Mouse (Mus musculus) bone marrow, adult 2 months (tissue): ENCODE results near the gene Prss22. TPM values are rescaled to one million over a fixed set of nuclear protein-coding genes. Genes with fewer than 3 reads are reported as not detected.
"Not testable (repeated sequence)": the region's sequence is repeated elsewhere in the genome, so short reads cannot be mapped to it uniquely, and the experiment has no call there.

Source experiments
- H3K27ac ChIP-seq: fragments of 200-500 bp; 2 replicates; pipeline ENCODE4 v1.5.1; 2012; ENCODE audit warnings: low read depth, mild to moderate bottlenecking, control low read depth, inconsistent platforms, low read length; ENCODE audit not compliant: control insufficient read depth, poor library complexity, insufficient read depth
- H3K4me1 ChIP-seq: fragments of 200-500 bp; 2 replicates; pipeline ENCODE4 v1.6.1; 2011; ENCODE audit warnings: low read length; ENCODE audit not compliant: control insufficient read depth, insufficient read depth
- H3K4me3 ChIP-seq: fragments of 200-500 bp; replicated peaks from 2 replicates; pipeline ENCODE3; 2011; ENCODE audit warnings: mild to moderate bottlenecking, low read depth, low read length, control low read depth; ENCODE audit not compliant: control insufficient read depth
- CTCF ChIP-seq: fragments of 200-500 bp; IDR thresholded peaks from 2 replicates; pipeline ENCODE4 v1.5.1; 2011; ENCODE audit warnings: low read length, control low read depth; ENCODE audit not compliant: control insufficient read depth, insufficient read depth
- POLR2A ChIP-seq: fragments of 200-500 bp; IDR thresholded peaks from 2 replicates; pipeline ENCODE4 v1.6.1; 2011; ENCODE audit warnings: low read depth, mild to moderate bottlenecking, control low read depth, low read length, borderline replicate concordance; ENCODE audit not compliant: control insufficient read depth
- WGBS: fragments of 180-500 bp; shearing (Covaris S2); methylation state at CpG from one replicate; pipeline ENCODE4 v1.1.7; 2018; 5-methylcytosine and 5-hydroxymethylcytosine counted together
- polyA plus RNA-seq: library from polyadenylated mRNA; stranded (reverse); fragments of >200 nt; gene quantifications from 2 replicates; pipeline ENCODE4 v1.2.4, GENCODE M21; 2011; ENCODE audit warnings: low replicate concordance; ENCODE audit not compliant: missing spikeins, insufficient read depth, insufficient read length

Prss22 gene
- polyA plus RNA-seq, 1 experiment: not detected

DNA sequence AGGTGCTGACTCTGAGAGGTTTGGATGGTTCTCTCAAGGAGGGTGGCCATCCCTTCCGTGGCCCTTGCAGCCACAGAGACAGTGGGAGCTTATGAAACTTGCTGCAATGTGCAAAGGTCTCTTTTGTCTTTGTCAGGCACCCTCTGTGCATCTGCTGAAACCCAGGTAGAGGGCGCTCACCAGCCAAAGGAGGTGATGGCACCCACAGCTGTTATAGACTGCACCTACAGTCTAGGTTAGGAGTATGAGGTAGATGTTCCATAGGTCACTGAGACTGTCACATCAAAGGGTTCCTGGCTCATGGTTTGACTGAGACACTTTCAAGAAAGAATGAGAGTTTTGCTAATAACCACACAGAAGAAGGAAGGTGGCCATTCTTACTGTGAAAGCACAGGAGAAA, 29.1 kb downstream of the Prss22 start:
- no peaks in the 10 kb centered on the region; the same call in 1 of the 2 replicates for H3K4me1 ChIP-seq
- no peak overlapping the region for H3K4me3 ChIP-seq
- no peak overlapping the region for H3K27ac ChIP-seq
- TF ChIP-seq POLR2A (no peak), CTCF (peak; percentile 11; the same call in 1 of the 2 replicates)
- 48% methylated on average over 2 of the region's 2 CpGs for WGBS

DNA sequence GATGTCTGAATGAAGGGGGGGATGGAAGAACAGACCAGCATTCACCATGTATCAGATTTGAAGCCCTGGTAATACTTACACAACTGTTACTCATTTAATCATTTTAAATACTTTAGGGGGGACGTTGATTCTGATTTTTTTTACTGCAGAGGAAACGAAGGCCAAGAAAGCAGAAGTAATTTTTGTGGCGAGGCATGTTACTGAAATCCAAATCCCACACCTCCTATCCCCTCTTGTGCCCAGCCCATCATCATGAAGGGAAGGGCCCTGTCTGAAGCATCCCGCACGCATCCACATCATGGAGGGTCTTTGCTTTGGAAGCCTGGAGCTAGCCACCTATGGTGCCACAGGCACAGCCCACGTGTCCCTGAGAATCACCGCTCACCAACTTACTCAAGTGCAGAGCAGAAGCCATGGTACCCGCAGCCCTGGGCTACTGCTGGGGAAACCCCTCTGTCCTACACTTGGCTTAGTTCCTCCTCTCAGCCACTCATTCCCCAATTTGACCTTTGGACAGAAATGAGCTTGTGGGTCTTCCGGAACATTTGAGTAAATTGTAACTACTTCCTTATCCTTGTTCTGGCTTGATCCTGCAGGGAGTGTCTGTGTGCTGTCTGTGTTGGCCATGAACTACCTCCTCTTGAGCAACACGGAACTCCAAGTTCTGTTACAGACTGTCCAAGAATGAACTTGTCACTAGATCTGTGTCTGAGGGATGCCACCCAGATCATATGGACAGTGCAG, 31.1 kb downstream of the Prss22 start:
- Histone ChIP-seq H3K27ac (no peak overlapping the region), H3K4me3 (no peak overlapping the region)

DNA sequence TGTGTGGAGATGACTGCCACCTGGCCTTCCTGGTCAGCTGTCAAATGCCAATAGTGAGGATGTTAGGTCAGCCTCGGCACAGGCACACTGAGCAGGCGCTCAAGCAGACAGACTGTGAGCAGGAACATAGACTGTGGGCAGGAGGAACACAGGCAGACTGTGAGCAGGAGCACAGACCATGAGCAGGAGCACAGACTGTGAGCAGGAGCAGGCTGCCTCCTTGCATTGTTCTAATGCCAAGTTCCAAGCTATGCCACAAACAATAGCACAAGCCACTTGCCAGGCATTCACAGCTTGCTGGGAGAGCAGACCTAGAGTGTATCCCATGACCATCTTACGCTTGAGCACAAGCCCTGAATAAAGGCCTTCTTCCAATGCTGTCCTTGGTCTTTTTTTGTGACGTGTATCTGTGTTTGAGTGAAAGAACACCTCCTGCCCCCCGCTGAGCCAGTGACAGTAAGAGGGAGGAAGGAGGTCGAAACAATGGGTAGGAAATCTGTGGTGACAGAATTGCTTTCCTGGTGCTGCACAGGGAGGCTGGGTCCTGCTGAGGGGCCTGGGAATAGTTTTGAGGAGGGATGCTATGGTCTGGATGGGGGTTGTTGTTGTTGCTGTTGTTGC, 32.0 kb downstream of the Prss22 start:
- H3K4me3 ChIP-seq: no peak overlapping the region
- 46% methylated on average over 6 of the region's 6 CpGs for WGBS
- no peak for TF ChIP-seq POLR2A
- H3K4me1 ChIP-seq: no peaks in the 10 kb centered on the region; the same call in 1 of the 2 replicates
- H3K27ac ChIP-seq: no peak overlapping the region

More for the DNA sequence above, 31.1 kb downstream of the Prss22 start:
- no peaks in the 10 kb centered on the region; the same call in 1 of the 2 replicates for H3K4me1 ChIP-seq
- no peak for TF ChIP-seq POLR2A
- no peak for TF ChIP-seq CTCF
- WGBS: 10% methylated on average over 10 of the region's 10 CpGs

DNA sequence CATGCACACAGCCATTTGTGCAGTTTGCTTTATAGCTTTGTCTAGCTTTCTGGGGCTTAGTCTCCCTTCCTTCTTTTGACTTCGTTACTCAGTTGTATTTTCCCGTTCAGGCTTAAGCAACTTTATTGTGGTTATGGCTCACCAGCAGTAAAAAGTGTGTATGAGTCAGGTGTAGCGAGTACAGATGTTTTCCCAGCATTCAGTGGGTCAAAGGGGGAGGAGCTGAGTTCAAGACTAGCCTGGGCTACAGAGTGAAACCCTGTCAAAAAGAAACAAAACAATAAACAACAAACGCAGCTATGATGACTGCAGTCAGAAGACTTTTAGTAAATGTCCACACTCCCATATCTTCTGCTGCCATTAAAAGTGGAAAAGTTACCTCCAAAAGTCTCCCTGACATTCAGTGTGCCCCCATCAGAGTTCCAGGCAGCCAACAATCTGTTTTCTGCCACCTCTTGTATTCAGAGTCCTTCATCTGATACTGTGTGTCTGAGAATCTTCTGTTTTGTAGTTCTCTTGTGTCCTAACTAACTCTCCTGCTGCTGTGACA, 36.3 kb downstream of the Prss22 start:
- H3K4me1 ChIP-seq: no peaks in the 10 kb centered on the region; the same call in 1 of the 2 replicates
- TF ChIP-seq POLR2A (no peak), CTCF (no peak)
- H3K4me3 ChIP-seq: no peak overlapping the region
- 38% methylated on average over 4 of the region's 4 CpGs for WGBS
- no peak overlapping the region for H3K27ac ChIP-seq

DNA sequence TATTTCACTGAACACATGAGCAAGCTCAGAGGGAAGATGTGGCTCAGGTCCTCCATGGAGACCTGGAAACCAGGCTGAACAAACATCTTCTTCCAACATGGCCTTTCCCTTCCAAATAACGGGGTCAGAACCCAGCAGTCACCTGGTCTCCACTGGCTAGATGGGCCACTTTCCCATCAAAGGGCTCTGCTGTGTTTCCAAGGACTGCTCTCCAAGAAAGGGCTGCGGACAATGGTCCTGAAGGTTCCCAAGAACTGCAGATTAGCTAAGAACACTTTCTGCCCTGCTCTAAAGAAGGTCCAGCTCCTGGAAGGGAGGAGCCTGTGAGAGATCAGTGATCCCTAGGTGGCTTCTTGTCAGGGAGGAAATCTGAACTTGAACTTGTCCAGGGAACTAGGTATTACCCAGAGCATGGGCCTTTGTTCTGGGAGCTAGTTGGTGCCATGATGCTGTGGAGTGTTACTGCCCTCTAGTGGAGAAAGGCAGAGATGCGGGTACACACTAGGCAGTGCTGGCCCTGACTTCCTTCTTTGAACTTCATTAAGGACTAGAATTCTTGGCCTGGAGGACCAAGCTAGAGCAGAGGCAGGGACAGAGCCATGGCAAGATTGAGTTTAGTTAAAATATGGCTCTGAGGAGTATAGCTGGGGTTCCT, 37.7 kb downstream of the Prss22 start:
- Histone ChIP-seq H3K4me3 (no peak overlapping the region), H3K27ac (no peak overlapping the region), H3K4me1 (no peaks in the 10 kb centered on the region)
- TF ChIP-seq CTCF (peak; percentile 99), POLR2A (no peak)
- 37% methylated on average over 3 of the region's 3 CpGs for WGBS

DNA sequence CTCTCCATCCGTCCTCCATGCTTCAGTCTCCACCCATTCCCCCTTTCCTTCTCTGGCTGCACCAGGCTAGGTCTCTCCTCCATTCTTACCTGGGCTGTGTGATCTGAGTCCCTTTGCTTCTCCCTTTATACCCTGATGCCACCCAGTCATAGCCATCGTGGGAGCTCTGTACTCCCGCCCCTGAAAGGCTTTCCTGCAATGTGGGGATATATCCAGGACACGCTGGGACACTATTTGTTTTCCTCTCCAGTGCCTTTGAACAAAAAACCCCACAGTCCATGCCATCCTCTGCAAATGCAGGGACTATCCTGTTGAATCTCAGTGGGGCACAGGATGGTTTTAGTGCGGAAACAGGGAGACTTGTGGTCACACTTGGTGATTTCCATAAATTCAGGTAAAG, 42.7 kb downstream of the Prss22 start, which contains the start of gene Sbpl:
Gene Sbpl, minus strand, starts transcription at position 101 of the 400 bp plus-strand sequence.
- H3K27ac ChIP-seq: no peak within 1 kb of the TSS
- TF ChIP-seq POLR2A: no peak
- TF ChIP-seq CTCF: no peak
- WGBS: 71% methylated on average over 5 of the region's 5 CpGs
- H3K4me3 ChIP-seq: no peak within 1 kb of the TSS
- H3K4me1 ChIP-seq: no peaks in the 10 kb centered on the region

DNA sequence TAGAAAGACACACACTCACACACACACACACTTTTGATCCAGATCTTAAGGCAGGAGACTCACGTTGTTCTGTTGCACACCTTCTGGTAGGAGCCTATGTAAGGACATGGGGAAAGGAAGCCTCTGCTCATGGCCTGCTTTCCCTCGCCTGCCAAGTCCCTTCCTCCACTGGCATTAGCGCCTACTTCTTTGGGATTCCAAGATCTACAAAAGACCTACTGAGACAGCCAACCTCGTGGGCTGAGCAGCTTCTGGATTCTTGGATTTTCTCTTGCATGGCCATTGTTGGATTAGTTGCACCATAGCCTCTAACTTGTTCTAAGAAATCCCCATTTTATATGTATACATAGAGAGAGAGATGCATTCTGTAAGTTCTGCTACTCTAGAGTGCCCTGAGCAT, 47.1 kb downstream of the Prss22 start:
- not testable (repeated sequence) for H3K4me1 ChIP-seq, H3K27ac ChIP-seq, H3K4me3 ChIP-seq
- WGBS: 73% methylated on average over 4 of the region's 4 CpGs

DNA sequence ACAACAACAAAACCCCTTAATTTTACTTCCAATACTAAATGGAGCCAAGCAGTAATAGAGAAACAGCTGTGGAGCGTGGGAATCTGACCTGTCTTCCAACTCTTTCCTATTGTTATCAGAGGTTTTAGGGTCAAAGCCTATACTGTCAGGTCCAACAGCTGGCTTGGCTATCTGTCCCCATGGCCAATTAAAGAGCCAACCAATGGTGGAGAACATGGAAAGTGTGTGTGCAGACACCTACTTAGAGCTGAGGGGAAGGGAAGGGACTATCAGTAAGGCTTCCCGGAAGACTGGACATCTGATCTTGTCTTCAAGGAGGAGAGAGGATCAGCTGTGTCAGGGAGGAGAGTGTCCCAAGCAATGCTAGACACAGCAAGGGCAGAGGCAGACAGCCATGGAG, 48.8 kb downstream of the Prss22 start:
- WGBS: 84% methylated on average over 2 of the region's 2 CpGs
- Histone ChIP-seq H3K4me3 (no peak overlapping the region), H3K4me1 (no peaks in the 10 kb centered on the region), H3K27ac (no peak overlapping the region)
- TF ChIP-seq POLR2A: no peak
- TF ChIP-seq CTCF: no peak

DNA sequence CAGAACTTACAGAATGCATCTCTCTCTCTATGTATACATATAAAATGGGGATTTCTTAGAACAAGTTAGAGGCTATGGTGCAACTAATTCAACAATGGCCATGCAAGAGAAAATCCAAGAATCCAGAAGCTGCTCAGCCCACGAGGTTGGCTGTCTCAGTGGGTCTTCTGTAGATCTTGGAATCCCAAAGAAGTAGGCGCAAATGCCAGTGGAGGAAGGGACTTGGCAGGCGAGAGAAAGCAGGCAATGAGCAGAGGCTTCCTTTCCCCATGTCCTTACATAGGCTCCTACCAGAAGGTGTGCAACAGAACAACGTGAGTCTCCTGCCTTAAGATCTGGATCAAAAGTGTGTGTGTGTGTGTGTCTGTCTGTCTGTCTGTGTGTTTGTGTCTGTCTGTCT, 50.4 kb downstream of the Prss22 start:
- not testable (repeated sequence) for H3K4me3 ChIP-seq, H3K27ac ChIP-seq, H3K4me1 ChIP-seq
- 79% methylated on average over 4 of the region's 4 CpGs for WGBS

Other genes starting within 250 kb of the Prss22 start
- gene Flywch1, start 226.5 kb downstream of the Prss22 start, polyA plus RNA-seq: 5.5 and 11.2 TPM in 2 replicates
- not detected in 2 replicates for gene Flywch2, start 212.0 kb downstream of the Prss22 start, polyA plus RNA-seq
- gene Srrm2, start 207.6 kb downstream of the Prss22 start, polyA plus RNA-seq: 328 and 487 TPM in 2 replicates
- 185 and 239 TPM in 2 replicates for gene Elob, start 169.0 kb downstream of the Prss22 start, polyA plus RNA-seq
- gene Prss33, start 162.0 kb downstream of the Prss22 start, polyA plus RNA-seq: not detected in 2 replicates
- not detected in 2 replicates for gene Prss32, start 154.2 kb downstream of the Prss22 start, polyA plus RNA-seq
- not detected in 2 replicates for gene Prss41, start 153.9 kb downstream of the Prss22 start, polyA plus RNA-seq
- gene Prss21, start 130.0 kb downstream of the Prss22 start, polyA plus RNA-seq: not detected in 2 replicates
- not detected in 2 replicates for gene Dcpp1, start 117.2 kb downstream of the Prss22 start, polyA plus RNA-seq
- gene Dcpp2, start 117.2 kb downstream of the Prss22 start, polyA plus RNA-seq: not detected in 2 replicates
- not detected in 2 replicates for gene Dcpp3, start 80.6 kb downstream of the Prss22 start, polyA plus RNA-seq
- gene Sbp, start 56.4 kb downstream of the Prss22 start, polyA plus RNA-seq: not detected in 2 replicates
- not detected in 2 replicates for gene Sbpl, start 42.8 kb downstream of the Prss22 start, polyA plus RNA-seq
- gene Prss30, start 17.5 kb downstream of the Prss22 start, polyA plus RNA-seq: 6.8 TPM in 1 of 2 replicates, not detected in the other
- gene Prss27, start 40.0 kb upstream of the Prss22 start, polyA plus RNA-seq: not detected in 2 replicates
- gene Kctd5, start 75.4 kb upstream of the Prss22 start, polyA plus RNA-seq: 11.4 and 13.6 TPM in 2 replicates
- gene Pdpk1, start 152.8 kb upstream of the Prss22 start, polyA plus RNA-seq: 15.7 and 18.7 TPM in 2 replicates
- gene Amdhd2, start 165.7 kb upstream of the Prss22 start, polyA plus RNA-seq: 24.9 and 57.8 TPM in 2 replicates
- gene Atp6v0c, start 171.6 kb upstream of the Prss22 start, polyA plus RNA-seq: 159 and 256 TPM in 2 replicates
- gene Tbc1d24, start 207.5 kb upstream of the Prss22 start, polyA plus RNA-seq: 4.2 and 10.6 TPM in 2 replicates
- 0.27 and 0.37 TPM in 2 replicates for gene Ntn3, start 211.4 kb upstream of the Prss22 start, polyA plus RNA-seq
- 11.7 and 15.1 TPM in 2 replicates for gene Tedc2, start 222.8 kb upstream of the Prss22 start, polyA plus RNA-seq